Comparison of ENCODE assay signal across 7 mouse cellular contexts in genomic region chr3:79144672-79145406, GRCm38 (mm10).
DNase-seq lines count a peak whose midpoint lies in the region; ATAC-seq and TF ChIP-seq lines count a peak whose summit lies in the region.

No protein-coding gene starts in this region.

- ATAC-seq in Patski: peak; percentile 32
- ATAC-seq in forebrain, embryonic 12.5 days (ENCODE audit: low FRiP score): peak; percentile 45
- ATAC-seq in hindbrain, embryonic 15.5 days (ENCODE audit: low FRiP score, low read depth): peak; percentile 27
- peak; percentile 57; the same call in 1 of the 2 replicates for ATAC-seq in midbrain, embryonic 13.5 days
- no peak for ATAC-seq in erythroblast, adult 5-6 weeks (replicated peaks; ENCODE audit: low FRiP score, poor library complexity, severe bottlenecking)

- POLR2A ChIA-PET in Patski (lab: Charles Lee): interaction anchor here (0.6 kb wide), 1 partner anchor 10 kb away, joined by 3 read pairs; no protein-coding TSS in a partner anchor

- no peaks in the 10 kb centered on the region for H3K9me3 ChIP-seq in forebrain, embryonic 12.5 days
- H3K9me3 ChIP-seq in hindbrain, embryonic 15.5 days: no peaks in the 10 kb centered on the region
- H3K9me3 ChIP-seq in midbrain, embryonic 13.5 days: no peaks in the 10 kb centered on the region

- peak overlapping the region; percentile 29 for H3K4me3 ChIP-seq in forebrain, embryonic 12.5 days (replicated peaks)
- peak overlapping the region; percentile 51 for H3K4me3 ChIP-seq in hindbrain, embryonic 15.5 days
- peak overlapping the region; percentile 44 for H3K4me3 ChIP-seq in midbrain, embryonic 13.5 days (replicated peaks)

- TF ChIP-seq CTCF in Patski (IDR thresholded peaks at IDR 0.05): no peak

- H3K36me3 ChIP-seq in forebrain, embryonic 12.5 days (replicated peaks): no peaks in the 10 kb centered on the region
- H3K36me3 ChIP-seq in hindbrain, embryonic 15.5 days: no peaks in the 10 kb centered on the region
- H3K36me3 ChIP-seq in midbrain, embryonic 13.5 days: no peaks in the 10 kb centered on the region

- peak overlapping the region; percentile 55 for H3K4me2 ChIP-seq in forebrain, embryonic 12.5 days
- H3K4me2 ChIP-seq in hindbrain, embryonic 15.5 days: peak overlapping the region; percentile 59
- H3K4me2 ChIP-seq in midbrain, embryonic 13.5 days (replicated peaks): peak overlapping the region; percentile 57

- CTCF ChIA-PET in Patski (lab: Charles Lee): interaction anchor here (1.3 to 2.1 kb wide), 6 partner anchors 9 to 57 kb away, joined by 3 to 8 read pairs (median 5); no protein-coding TSS in a partner anchor

- H3K4me1 ChIP-seq in forebrain, embryonic 12.5 days: peaks cover 25% of the 10 kb centered on the region
- H3K4me1 ChIP-seq in hindbrain, embryonic 15.5 days (replicated peaks): peaks cover 38% of the 10 kb centered on the region
- peaks cover 44% of the 10 kb centered on the region for H3K4me1 ChIP-seq in midbrain, embryonic 13.5 days (replicated peaks)

- peak; percentile 9 for DNase-seq in ES-CJ7 (ENCODE audit: low read depth, low spot score)
- no peak for DNase-seq in Patski (ENCODE audit: low read depth, low spot score)
- DNase-seq in lung, postnatal 36 days: no peak

- peak overlapping the region; percentile 86 for H3K27ac ChIP-seq in forebrain, embryonic 12.5 days
- peak overlapping the region; percentile 97 for H3K27ac ChIP-seq in hindbrain, embryonic 15.5 days (replicated peaks)
- H3K27ac ChIP-seq in midbrain, embryonic 13.5 days: peak overlapping the region; percentile 86

- no peaks in the 10 kb centered on the region for H3K27me3 ChIP-seq in Patski
- no peaks in the 10 kb centered on the region for H3K27me3 ChIP-seq in forebrain, embryonic 12.5 days
- no peaks in the 10 kb centered on the region for H3K27me3 ChIP-seq in hindbrain, embryonic 15.5 days
- H3K27me3 ChIP-seq in midbrain, embryonic 13.5 days: no peaks in the 10 kb centered on the region

- H3K9ac ChIP-seq in forebrain, embryonic 12.5 days: peak overlapping the region; percentile 55
- peak overlapping the region; percentile 74 for H3K9ac ChIP-seq in hindbrain, embryonic 15.5 days
- H3K9ac ChIP-seq in midbrain, embryonic 13.5 days (replicated peaks): peak overlapping the region; percentile 65

- in situ Hi-C loops in Patski (cut with MboI; ENCODE audit: low pct_unique_long_range_greater_than_20kb): no loop called here

- 16% methylated on average over 13 of the region's 13 CpGs for WGBS in forebrain, embryonic 12.5 days
- WGBS in hindbrain, embryonic 15.5 days: 5% methylated on average over 13 of the region's 13 CpGs
- WGBS in midbrain, embryonic 13.5 days: 5% methylated on average over 13 of the region's 13 CpGs
